Mouse (Mus musculus) limb, embryonic 11.5 days (tissue): ENCODE measurements around the gene Ubl5. TPM values are rescaled to one million over a fixed set of nuclear protein-coding genes. Genes with fewer than 3 reads are reported as not detected.
A peak's percentile ranks its signal among the peaks of the same experiment; 100 is the strongest.
"Not testable (repeated sequence)": the region's sequence is repeated elsewhere in the genome, so short reads cannot be mapped to it uniquely, and the experiment has no call there.

ENCODE experiments used
- ATAC-seq: fragments of 200-750 bp; cut with Nextera tagmentation; 2 replicates; pipeline ENCODE4 v1.8.0; 2017; ENCODE audit warnings: low read depth; ENCODE audit not compliant: insufficient number of reproducible peaks, low FRiP score, low TSS enrichment
- DNase-seq: peaks from one replicate; pipeline ENCODE4 v3.0.0-alpha.2; 2015; ENCODE audit warnings: low spot score
- H3K27ac ChIP-seq: fragments of 300-500 bp; sonication (generic); replicated peaks from 2 replicates; pipeline ENCODE4 v1.5.1; 2014; ENCODE audit warnings: low read depth, mild to moderate bottlenecking, low read length
- H3K27me3 ChIP-seq: fragments of 300-500 bp; sonication (generic); 2 replicates; pipeline ENCODE4 v1.6.1; 2014; ENCODE audit warnings: mild to moderate bottlenecking, low read length, mixed read lengths; ENCODE audit not compliant: control insufficient read depth, insufficient read depth
- H3K36me3 ChIP-seq: fragments of 300-500 bp; sonication (generic); 2 replicates; pipeline ENCODE4 v1.6.1; 2014; ENCODE audit warnings: mild to moderate bottlenecking, low read length, moderate library complexity, mixed read lengths; ENCODE audit not compliant: control insufficient read depth, insufficient read depth
- H3K4me1 ChIP-seq: fragments of 300-500 bp; sonication (generic); 2 replicates; pipeline ENCODE4 v1.6.1; 2014; ENCODE audit warnings: low read length, mixed read lengths; ENCODE audit not compliant: control insufficient read depth, insufficient read depth
- H3K4me2 ChIP-seq: fragments of 300-500 bp; sonication (generic); 2 replicates; pipeline ENCODE4 v1.6.1; 2014; ENCODE audit warnings: low read depth, mild to moderate bottlenecking, moderate library complexity; ENCODE audit not compliant: severe bottlenecking
- H3K4me3 ChIP-seq: fragments of 300-500 bp; sonication (generic); 2 replicates; pipeline ENCODE4 v1.5.1; 2014; ENCODE audit warnings: low read depth, low read length
- H3K9ac ChIP-seq: fragments of 300-500 bp; sonication (generic); 2 replicates; pipeline ENCODE4 v1.6.1; 2014; ENCODE audit warnings: mild to moderate bottlenecking, low read length
- H3K9me3 ChIP-seq: fragments of 300-500 bp; sonication (generic); 2 replicates; pipeline ENCODE4 v1.6.1; 2016; ENCODE audit warnings: low read length; ENCODE audit not compliant: control insufficient read depth
- WGBS: fragments of 180-500 bp; shearing (Covaris S2); extraction: QIAGEN DNeasy Blood & Tissue Kit; methylation state at CpG from one replicate; pipeline ENCODE4 v1.1.7; 2014; 5-methylcytosine and 5-hydroxymethylcytosine counted together
- polyA plus RNA-seq: library from polyadenylated mRNA; unstranded; fragments of >200 nt; fragmentation: Nextera tagmentation; extraction: Ambion mirVana; gene quantifications from 2 replicates; pipeline ENCODE4 v1.2.1, GENCODE M21; 2014

Ubl5 gene
- polyA plus RNA-seq, 1 experiment from 2014 or later: 379 TPM

GRCm38 (mm10) chr9:20635676-20636075 is 7.0 kb upstream of the Ubl5 start:
- H3K4me2 ChIP-seq, H3K4me3 ChIP-seq, H3K27me3 ChIP-seq, H3K9me3 ChIP-seq, H3K4me1 ChIP-seq, H3K36me3 ChIP-seq, DNase-seq, H3K9ac ChIP-seq, ATAC-seq, H3K27ac ChIP-seq: not testable (repeated sequence)
- 93% methylated on average over 8 of the region's 8 CpGs for WGBS

GRCm38 (mm10) chr9:20636256-20636655 is 6.4 kb upstream of the Ubl5 start:
- Histone ChIP-seq H3K27ac (no peak overlapping the region), H3K4me3 (no peak overlapping the region), H3K27me3 (no peaks in the 10 kb centered on the region), H3K9ac (no peak overlapping the region), H3K9me3 (no peaks in the 10 kb centered on the region), H3K4me1 (no peaks in the 10 kb centered on the region), H3K36me3 (peaks cover 2% of the 10 kb centered on the region), H3K4me2 (no peak overlapping the region)
- no peak for DNase-seq
- WGBS: 85% methylated on average over 3 of the region's 3 CpGs
- 0 out of 2 replicates have a peak, but pooled peaks have one; percentile 12 for ATAC-seq

GRCm38 (mm10) chr9:20636790-20637189 is 5.9 kb upstream of the Ubl5 start:
- Histone ChIP-seq H3K4me1 (no peaks in the 10 kb centered on the region), H3K9me3 (no peaks in the 10 kb centered on the region), H3K9ac (no peak overlapping the region), H3K4me3 (no peak overlapping the region), H3K36me3 (peaks cover 2% of the 10 kb centered on the region), H3K27ac (no peak overlapping the region), H3K27me3 (no peaks in the 10 kb centered on the region), H3K4me2 (no peak overlapping the region)
- no peak for DNase-seq
- 87% methylated on average over 2 of the region's 2 CpGs for WGBS
- ATAC-seq: no peak

GRCm38 (mm10) chr9:20638552-20638951 is 4.1 kb upstream of the Ubl5 start:
- no peak overlapping the region for H3K4me3 ChIP-seq

GRCm38 (mm10) chr9:20639486-20639885 is 3.2 kb upstream of the Ubl5 start:
- Histone ChIP-seq H3K27me3 (no peaks in the 10 kb centered on the region), H3K27ac (no peak overlapping the region), H3K9me3 (no peaks in the 10 kb centered on the region), H3K36me3 (peaks cover 2% of the 10 kb centered on the region), H3K4me2 (no peak overlapping the region), H3K9ac (no peak overlapping the region), H3K4me1 (peaks cover 3% of the 10 kb centered on the region; the same call in 1 of the 2 replicates), H3K4me3 (no peak overlapping the region)
- ATAC-seq (no peak), DNase-seq (no peak)
- 89% methylated on average over 4 of the region's 4 CpGs for WGBS

More at GRCm38 (mm10) chr9:20638552-20638951, 4.1 kb upstream of the Ubl5 start:
- H3K4me2 ChIP-seq: no peak overlapping the region
- H3K9me3 ChIP-seq: no peaks in the 10 kb centered on the region
- H3K36me3 ChIP-seq: peaks cover 2% of the 10 kb centered on the region
- H3K4me1 ChIP-seq: no peaks in the 10 kb centered on the region; the same call in 1 of the 2 replicates
- H3K27me3 ChIP-seq: no peaks in the 10 kb centered on the region
- DNase-seq: no peak
- WGBS: 94% methylated on average over 19 of the region's 19 CpGs
- no peak overlapping the region for H3K27ac ChIP-seq
- no peak for ATAC-seq
- no peak overlapping the region for H3K9ac ChIP-seq

GRCm38 (mm10) chr9:20641501-20641900 is 1.2 kb upstream of the Ubl5 start:
- Histone ChIP-seq H3K9me3 (no peaks in the 10 kb centered on the region), H3K27me3 (no peaks in the 10 kb centered on the region), H3K4me2 (peak overlapping the region; percentile 88), H3K27ac (no peak overlapping the region), H3K4me1 (peaks cover 3% of the 10 kb centered on the region; the same call in 1 of the 2 replicates), H3K9ac (peak overlapping the region; percentile 76), H3K36me3 (peaks cover 2% of the 10 kb centered on the region), H3K4me3 (peak overlapping the region; percentile 85)
- WGBS: 32% methylated on average over 6 of the region's 6 CpGs
- DNase-seq (no peak), ATAC-seq (no peak)

GRCm38 (mm10) chr9:20642896-20643466 is 303 bp downstream of the Ubl5 start:
- no peaks in the 10 kb centered on the region for H3K9me3 ChIP-seq
- H3K27ac ChIP-seq: peak overlapping the region; percentile 38
- H3K27me3 ChIP-seq: no peaks in the 10 kb centered on the region
- DNase-seq (peak; percentile 86), ATAC-seq (peak; percentile 73)
- H3K4me1 ChIP-seq: peaks cover 3% of the 10 kb centered on the region; the same call in 1 of the 2 replicates
- H3K4me3 ChIP-seq: peak overlapping the region; percentile 85
- peak overlapping the region; percentile 58 for H3K9ac ChIP-seq
- under 1% methylated on average over 29 of the region's 30 CpGs for WGBS
- no peaks in the 10 kb centered on the region; the same call in 1 of the 2 replicates for H3K36me3 ChIP-seq
- H3K4me2 ChIP-seq: peak overlapping the region; percentile 88

GRCm38 (mm10) chr9:20643781-20644180 is 1.1 kb downstream of the Ubl5 start:
- ATAC-seq (no peak), DNase-seq (no peak)
- 12% methylated on average over 13 of the region's 13 CpGs for WGBS
- H3K36me3 ChIP-seq: no peaks in the 10 kb centered on the region
- H3K9me3 ChIP-seq: no peaks in the 10 kb centered on the region
- no peak overlapping the region for H3K27ac ChIP-seq
- H3K4me1 ChIP-seq: peaks cover 3% of the 10 kb centered on the region; the same call in 1 of the 2 replicates
- peak overlapping the region; percentile 53 for H3K9ac ChIP-seq
- H3K27me3 ChIP-seq: no peaks in the 10 kb centered on the region
- H3K4me2 ChIP-seq: peak overlapping the region; percentile 88
- peak overlapping the region; percentile 85 for H3K4me3 ChIP-seq
